Mouse (Mus musculus): ENCODE results near the gene Gm45234. TPM values are rescaled to one million over a fixed set of nuclear protein-coding genes. Genes with fewer than 3 reads are reported as not detected.
A peak's percentile ranks its signal among the peaks of the same experiment; 100 is the strongest.

Gm45234 gene
- polyA plus RNA-seq, 1 experiment: not detected

DNA sequence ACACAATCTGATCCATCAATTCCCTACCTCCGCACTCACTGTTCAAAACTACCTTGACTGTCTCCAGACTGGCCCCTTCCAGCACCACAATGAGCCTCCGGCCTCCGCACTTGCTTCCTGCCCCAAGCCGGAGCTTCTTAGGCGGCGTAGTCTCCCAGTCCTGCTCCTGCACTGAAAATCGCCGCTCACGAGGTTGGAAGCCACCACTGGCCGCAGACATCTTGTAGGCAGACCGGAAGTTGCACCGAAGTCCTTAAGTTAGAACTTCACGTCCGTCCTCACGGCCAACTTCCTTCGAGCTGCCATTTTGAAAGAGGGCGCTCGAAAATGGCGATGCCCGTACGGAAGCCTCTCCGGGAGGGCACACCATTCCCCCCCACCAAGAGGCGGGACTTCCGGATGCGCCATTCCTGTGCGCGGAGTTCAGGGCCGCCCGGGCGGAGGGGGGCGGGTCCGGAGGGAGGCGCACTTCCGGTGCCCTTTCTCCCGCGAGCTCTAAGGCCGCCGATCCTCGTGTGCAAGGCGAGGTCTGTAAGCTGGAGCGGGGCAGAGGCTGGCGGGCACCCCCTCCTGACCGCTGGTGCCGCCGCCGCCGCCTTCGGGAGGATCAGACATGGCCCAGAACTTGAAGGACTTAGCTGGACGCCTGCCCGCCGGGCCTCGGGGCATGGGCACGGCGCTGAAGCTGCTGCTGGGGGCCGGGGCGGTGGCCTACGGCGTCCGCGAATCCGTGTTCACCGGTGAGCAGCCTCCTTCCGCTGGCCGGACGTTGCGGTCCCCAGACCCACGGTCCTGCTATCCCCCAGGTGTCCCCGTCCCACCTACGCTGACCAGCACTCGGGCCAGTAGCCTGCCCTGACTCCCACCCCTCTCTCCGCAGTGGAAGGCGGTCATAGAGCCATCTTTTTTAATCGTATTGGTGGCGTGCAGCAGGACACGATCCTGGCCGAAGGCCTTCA lies 43.7 kb downstream of the Gm45234 start, which contains the start of the genes Emg1 and Phb2:
TSS of gene Emg1 (minus strand) at position 355 of the 959 bp plus-strand sequence.
TSS of gene Phb2 (plus strand) at position 513 of the 959 bp plus-strand sequence.
- Histone ChIP-seq H3K36me3 (ENCODE audit: control insufficient read depth, insufficient read depth, low read length) (peaks cover 1% of the 10 kb centered on the region; the same call in 1 of the 2 replicates), H3K27ac (ENCODE audit: insufficient read depth, low read depth, low read length) (peak within 1 kb of the TSS; percentile 86), H3K4me3 (ENCODE audit: insufficient read depth, low read depth, low read length) (peak within 1 kb of the TSS; percentile 82), H3K4me1 (ENCODE audit: control insufficient read depth, insufficient read depth, low read length) (peaks cover 17% of the 10 kb centered on the region; the same call in 1 of the 2 replicates), H3K27me3 (replicated peaks; ENCODE audit: control insufficient read depth, insufficient read depth, low read length) (no peaks in the 10 kb centered on the region)
- TF ChIP-seq POLR2A (IDR thresholded peaks at IDR 0.05; ENCODE audit: low read depth, low read length) (peak; percentile 18), CTCF (conservative IDR thresholded peaks at IDR 0.05; ENCODE audit: insufficient read depth, insufficient read length, low read depth, low read length) (no peak)
- WGBS: under 1% methylated on average over 76 of the region's 76 CpGs
- peak; percentile 99 for DNase-seq

- Histone ChIP-seq H3K4me1 (ENCODE audit: control insufficient read depth, insufficient read depth, low read length) (peaks cover 12% of the 10 kb centered on the region; the same call in 1 of the 2 replicates), H3K27me3 (replicated peaks; ENCODE audit: control insufficient read depth, insufficient read depth, low read length) (no peaks in the 10 kb centered on the region), H3K36me3 (ENCODE audit: control insufficient read depth, insufficient read depth, low read length) (peaks cover 5% of the 10 kb centered on the region), H3K4me3 (ENCODE audit: insufficient read depth, low read depth, low read length) (no peak overlapping the region), H3K27ac (ENCODE audit: insufficient read depth, low read depth, low read length) (no peak overlapping the region)
- TF ChIP-seq POLR2A (IDR thresholded peaks at IDR 0.05; ENCODE audit: low read depth, low read length): no peak
- TF ChIP-seq CTCF (conservative IDR thresholded peaks at IDR 0.05; ENCODE audit: insufficient read depth, insufficient read length, low read depth, low read length): no peak
- WGBS: 75% methylated on average over 10 of the region's 10 CpGs
- no peak for DNase-seq
Observed at GRCm38 (mm10) chr6:124708289-124708889, 47.4 kb downstream of the Gm45234 start.

DNA sequence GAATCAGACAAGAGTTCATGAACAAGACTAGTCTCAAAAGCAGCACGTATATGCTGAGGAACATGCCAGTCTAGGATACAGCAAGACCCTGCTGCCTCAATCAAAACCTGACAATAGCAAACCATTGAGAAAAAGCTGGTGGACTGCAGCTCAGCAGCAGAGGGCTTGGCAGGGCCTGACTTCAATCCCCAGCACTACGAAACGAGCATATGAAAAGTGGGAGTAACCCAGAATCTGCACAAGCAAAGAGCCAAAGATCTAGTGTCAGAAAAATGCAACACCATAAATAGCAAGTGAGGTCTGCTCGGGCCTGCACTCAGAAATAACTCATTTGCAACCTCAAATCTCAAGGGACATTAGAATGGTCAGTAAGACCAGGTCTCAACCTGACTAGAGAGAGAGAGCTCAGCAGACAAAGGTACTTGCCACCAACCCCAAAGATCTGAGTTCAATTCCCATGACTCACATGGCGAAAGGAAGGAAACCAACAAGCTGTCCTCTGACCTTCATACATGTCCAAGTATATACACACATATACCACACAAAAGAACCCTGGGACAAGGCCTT lies 49.7 kb downstream of the Gm45234 start:
- no peaks in the 10 kb centered on the region for H3K27me3 ChIP-seq (replicated peaks; ENCODE audit: control insufficient read depth, insufficient read depth, low read length)
- no peak overlapping the region for H3K4me3 ChIP-seq (ENCODE audit: insufficient read depth, low read depth, low read length)
- WGBS: 58% methylated on average over 5 of the region's 5 CpGs
- no peak overlapping the region for H3K27ac ChIP-seq (ENCODE audit: insufficient read depth, low read depth, low read length)
- DNase-seq: no peak
- TF ChIP-seq CTCF (conservative IDR thresholded peaks at IDR 0.05; ENCODE audit: insufficient read depth, insufficient read length, low read depth, low read length) (no peak), POLR2A (IDR thresholded peaks at IDR 0.05; ENCODE audit: low read depth, low read length) (no peak)
- H3K36me3 ChIP-seq (ENCODE audit: control insufficient read depth, insufficient read depth, low read length): peaks cover 5% of the 10 kb centered on the region
- peaks cover 8% of the 10 kb centered on the region; the same call in 1 of the 2 replicates for H3K4me1 ChIP-seq (ENCODE audit: control insufficient read depth, insufficient read depth, low read length)

- Histone ChIP-seq H3K4me3 (ENCODE audit: insufficient read depth, low read depth, low read length) (no peak overlapping the region), H3K4me1 (ENCODE audit: control insufficient read depth, insufficient read depth, low read length) (peaks cover 10% of the 10 kb centered on the region), H3K27ac (ENCODE audit: insufficient read depth, low read depth, low read length) (no peak overlapping the region), H3K27me3 (replicated peaks; ENCODE audit: control insufficient read depth, insufficient read depth, low read length) (no peaks in the 10 kb centered on the region), H3K36me3 (ENCODE audit: control insufficient read depth, insufficient read depth, low read length) (peaks cover 5% of the 10 kb centered on the region)
- no peak for DNase-seq
- 97% methylated on average over 2 of the region's 2 CpGs for WGBS
- no peak for TF ChIP-seq POLR2A (IDR thresholded peaks at IDR 0.05; ENCODE audit: low read depth, low read length)
- no peak for TF ChIP-seq CTCF (conservative IDR thresholded peaks at IDR 0.05; ENCODE audit: insufficient read depth, insufficient read length, low read depth, low read length)
Observed at GRCm38 (mm10) chr6:124704417-124704816, 51.4 kb downstream of the Gm45234 start.

DNA sequence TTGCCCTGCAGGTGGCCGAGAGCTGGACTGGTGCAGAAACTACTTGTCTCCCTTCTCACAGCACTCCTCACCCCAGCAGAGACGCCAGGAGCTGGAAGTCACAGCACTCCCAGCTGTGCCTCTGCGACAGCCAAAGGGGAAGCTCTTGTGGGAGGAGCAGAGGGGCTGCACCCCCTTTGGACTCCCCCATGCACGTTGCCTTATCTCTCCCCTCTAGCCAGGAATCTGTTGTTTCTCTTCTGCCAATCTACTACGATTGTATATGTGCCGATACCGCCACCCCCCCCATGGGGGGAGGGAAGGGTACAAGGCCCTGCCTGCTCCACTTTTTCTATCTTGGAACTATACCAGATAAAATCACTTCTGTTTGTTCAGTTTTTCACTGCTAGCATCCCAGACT lies 52.0 kb downstream of the Gm45234 start:
- Histone ChIP-seq H3K36me3 (ENCODE audit: control insufficient read depth, insufficient read depth, low read length) (peaks cover 5% of the 10 kb centered on the region), H3K27ac (ENCODE audit: insufficient read depth, low read depth, low read length) (no peak overlapping the region), H3K27me3 (replicated peaks; ENCODE audit: control insufficient read depth, insufficient read depth, low read length) (no peaks in the 10 kb centered on the region), H3K4me1 (ENCODE audit: control insufficient read depth, insufficient read depth, low read length) (peaks cover 14% of the 10 kb centered on the region), H3K4me3 (ENCODE audit: insufficient read depth, low read depth, low read length) (no peak overlapping the region)
- DNase-seq: no peak
- TF ChIP-seq POLR2A (IDR thresholded peaks at IDR 0.05; ENCODE audit: low read depth, low read length) (no peak), CTCF (conservative IDR thresholded peaks at IDR 0.05; ENCODE audit: insufficient read depth, insufficient read length, low read depth, low read length) (no peak)
- WGBS: 72% methylated on average over 7 of the region's 7 CpGs

GRCm38 (mm10) chr6:124702784-124703103 lies 53.1 kb downstream of the Gm45234 start:
- peaks cover 5% of the 10 kb centered on the region for H3K36me3 ChIP-seq (ENCODE audit: control insufficient read depth, insufficient read depth, low read length)
- 38% methylated on average over 3 of the region's 3 CpGs for WGBS
- DNase-seq: peak; percentile 77

More at GRCm38 (mm10) chr6:124702784-124703103, 53.1 kb downstream of the Gm45234 start:
- no peak overlapping the region for H3K27ac ChIP-seq (ENCODE audit: insufficient read depth, low read depth, low read length)
- no peaks in the 10 kb centered on the region for H3K27me3 ChIP-seq (replicated peaks; ENCODE audit: control insufficient read depth, insufficient read depth, low read length)
- TF ChIP-seq POLR2A (IDR thresholded peaks at IDR 0.05; ENCODE audit: low read depth, low read length): no peak
- TF ChIP-seq CTCF (conservative IDR thresholded peaks at IDR 0.05; ENCODE audit: insufficient read depth, insufficient read length, low read depth, low read length): peak; percentile 88
- H3K4me3 ChIP-seq (ENCODE audit: insufficient read depth, low read depth, low read length): no peak overlapping the region
- peaks cover 8% of the 10 kb centered on the region for H3K4me1 ChIP-seq (ENCODE audit: control insufficient read depth, insufficient read depth, low read length)

All from kidney, adult 2 months (tissue).